Mouse (Mus musculus): ENCODE data around the gene Ccdc185.
A peak's percentile ranks its signal among the peaks of the same experiment; 100 is the strongest.

Ccdc185 gene

DNA sequence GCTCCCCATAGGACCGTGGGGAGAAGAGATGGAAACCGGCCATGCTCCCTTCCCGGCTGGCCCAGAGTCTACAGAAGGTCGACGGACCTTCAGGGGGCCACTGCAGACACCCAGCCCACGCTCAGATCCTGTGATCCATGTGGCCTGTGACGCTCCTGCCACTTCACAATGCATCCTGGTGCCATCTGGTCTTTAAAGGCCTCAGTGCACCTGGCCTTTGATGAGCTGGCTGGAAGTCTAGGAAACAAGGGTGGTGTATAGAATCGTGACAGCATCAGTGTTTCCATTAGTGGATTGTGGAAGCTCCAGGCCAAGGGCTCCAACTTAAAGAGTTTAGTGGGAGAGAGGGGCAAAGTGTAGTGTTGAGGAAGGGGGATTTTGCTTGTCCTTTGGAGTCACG, at the start of gene Ccdc185:
TSS of gene Ccdc185 (minus strand) at position 101 of the 400 bp plus-strand sequence.
- DNase-seq (ENCODE audit: low read depth) = no peak

DNA sequence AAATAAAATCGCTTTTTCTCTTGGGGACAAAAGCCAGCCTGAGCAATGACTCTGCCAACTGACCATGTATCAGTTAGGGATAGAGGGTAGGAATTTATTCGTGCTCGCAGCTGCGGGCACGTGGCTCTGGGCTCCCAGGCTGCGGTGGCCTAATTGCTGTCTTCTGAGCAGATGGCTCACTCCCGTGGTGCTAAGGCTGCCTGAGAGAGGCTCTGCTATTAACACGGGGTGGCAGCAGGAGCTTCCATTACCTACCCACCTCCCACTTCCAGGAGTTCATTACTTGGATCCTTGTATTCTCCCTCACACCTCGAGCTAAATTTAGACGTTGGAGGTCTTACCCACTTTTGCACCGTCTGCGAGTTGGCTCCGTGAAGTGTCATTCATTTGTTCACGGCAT, 48.1 kb upstream of the Ccdc185 start:
- no peak for DNase-seq (ENCODE audit: low read depth)

DNA sequence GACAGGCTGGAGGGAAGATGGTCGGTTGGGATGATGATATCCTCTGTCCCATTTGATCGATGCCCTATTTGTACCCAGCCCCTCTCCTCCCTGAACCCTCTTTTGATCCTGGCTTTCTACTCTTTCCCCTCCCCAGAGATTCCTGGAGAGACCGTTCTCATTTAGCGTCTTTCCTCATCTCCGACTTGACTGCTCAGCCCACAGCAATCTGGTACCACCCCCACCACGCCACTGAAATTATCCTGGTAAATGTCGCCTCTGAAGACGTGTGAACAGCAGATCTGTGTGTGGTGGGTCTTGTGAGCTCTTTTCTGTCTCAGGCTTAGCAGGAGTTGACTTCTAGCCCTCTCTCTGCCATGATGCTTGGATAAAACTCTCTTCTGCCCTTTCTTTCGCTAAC, 45.6 kb upstream of the Ccdc185 start:
- no peak for DNase-seq (ENCODE audit: low read depth)

DNA sequence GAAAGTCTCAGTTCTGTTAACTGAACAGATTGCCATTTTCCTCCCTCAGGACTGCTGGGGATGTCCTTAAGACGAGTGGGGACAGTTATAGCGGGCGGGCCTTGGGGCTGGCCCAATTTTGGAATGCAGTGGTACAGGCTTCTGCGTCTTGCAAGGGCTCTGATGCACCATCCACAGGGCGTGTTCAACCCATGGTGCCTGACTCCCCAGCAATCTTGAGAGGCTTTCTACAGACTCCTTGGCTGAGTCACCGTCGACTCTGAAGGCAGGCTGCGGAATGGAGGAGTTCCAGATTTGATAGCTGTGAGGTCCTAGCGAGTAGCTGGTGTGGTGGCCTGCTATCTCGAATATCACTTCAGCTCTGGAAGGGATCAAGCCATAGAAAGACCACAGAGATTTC, 45.2 kb upstream of the Ccdc185 start:
- no peak for DNase-seq (ENCODE audit: low read depth)

DNA sequence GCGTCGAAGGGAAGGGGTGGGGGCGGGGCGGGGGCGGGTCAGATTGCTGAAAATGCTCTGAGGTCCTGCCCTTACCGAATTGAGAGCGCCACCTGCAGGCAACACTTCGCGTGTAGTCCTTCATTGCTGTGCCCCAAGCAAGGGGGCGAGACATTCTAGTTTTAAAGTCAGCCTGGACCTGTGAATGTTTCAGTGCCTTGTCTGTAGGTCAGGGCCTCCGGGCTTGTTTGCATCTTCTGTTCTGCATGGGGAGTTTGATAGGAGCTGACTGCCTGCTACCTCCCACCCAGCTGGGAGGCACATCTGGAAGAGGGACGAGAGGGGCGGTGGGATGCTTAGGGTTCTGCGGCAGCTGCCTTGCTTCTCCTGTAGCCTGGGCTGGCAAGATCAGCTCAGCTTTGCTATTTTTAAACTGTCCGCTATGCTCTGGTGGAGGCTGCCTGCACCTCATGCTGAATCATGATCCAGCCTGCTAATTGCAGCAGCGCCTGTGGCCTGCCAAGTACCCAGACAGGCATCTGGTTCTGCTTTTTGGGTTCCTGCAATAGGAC, 43.6 kb upstream of the Ccdc185 start:
- DNase-seq (ENCODE audit: low read depth) = peak; percentile 14

DNA sequence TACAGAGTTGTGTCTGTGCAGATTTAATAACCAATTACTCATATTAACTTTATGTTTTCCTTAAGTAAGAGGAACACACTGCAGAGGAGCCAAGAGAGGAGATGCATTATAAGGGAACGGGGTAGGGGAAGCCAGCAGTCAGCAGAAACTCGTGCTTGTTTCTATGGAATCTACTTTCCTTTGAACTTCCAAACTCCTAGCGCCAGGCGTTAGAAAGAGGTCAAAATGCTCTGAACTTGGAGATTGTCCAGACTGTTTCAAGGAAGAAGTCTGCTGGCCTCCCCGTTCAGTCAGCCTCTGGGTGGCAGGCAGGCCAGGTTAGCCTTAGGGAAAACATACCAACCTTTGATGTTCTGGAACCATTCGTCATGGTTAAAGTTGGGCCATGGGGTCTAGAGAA, 39.9 kb upstream of the Ccdc185 start:
- no peak for DNase-seq (ENCODE audit: low read depth)

DNA sequence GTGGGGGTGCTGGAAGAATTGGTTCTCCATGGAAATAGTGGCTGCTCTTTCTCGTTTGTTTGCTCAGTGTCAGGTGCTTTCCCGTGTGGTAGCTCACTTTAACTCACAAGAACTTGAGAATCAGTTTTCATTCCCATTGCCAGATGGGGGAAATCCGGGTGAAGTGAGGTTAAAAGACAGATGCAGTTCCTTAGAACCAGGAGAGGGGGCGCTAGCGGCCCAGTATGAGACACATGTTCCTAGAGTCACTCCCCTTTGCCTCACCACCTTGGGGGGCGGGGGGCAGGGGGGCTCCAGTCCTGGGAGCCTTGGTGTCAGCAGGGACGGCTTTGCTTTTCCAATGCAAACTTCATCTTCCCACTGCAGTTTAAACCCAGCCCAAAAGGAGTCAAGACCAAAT, 38.0 kb upstream of the Ccdc185 start:
- no peak for DNase-seq (ENCODE audit: low read depth)

DNA sequence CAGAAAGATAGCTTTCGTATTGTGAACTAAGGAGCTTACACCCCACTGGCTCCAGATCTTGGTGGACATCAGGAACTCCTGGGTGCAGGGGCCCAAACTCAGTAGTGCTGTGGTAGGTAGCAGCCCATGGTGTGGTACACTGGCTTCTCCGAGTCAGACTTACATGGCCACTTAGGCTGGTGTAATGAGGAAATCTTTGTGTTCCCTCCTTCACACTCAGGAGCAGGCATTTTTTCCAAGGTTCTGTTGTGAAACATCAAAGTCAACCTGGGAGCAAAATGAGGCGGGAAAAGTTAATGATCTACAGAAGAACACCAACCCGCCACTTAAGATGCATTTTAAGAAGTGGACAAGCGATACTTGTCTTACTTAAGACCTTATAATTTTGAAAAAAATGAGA, 36.5 kb upstream of the Ccdc185 start:
- DNase-seq (ENCODE audit: low read depth) = no peak

DNA sequence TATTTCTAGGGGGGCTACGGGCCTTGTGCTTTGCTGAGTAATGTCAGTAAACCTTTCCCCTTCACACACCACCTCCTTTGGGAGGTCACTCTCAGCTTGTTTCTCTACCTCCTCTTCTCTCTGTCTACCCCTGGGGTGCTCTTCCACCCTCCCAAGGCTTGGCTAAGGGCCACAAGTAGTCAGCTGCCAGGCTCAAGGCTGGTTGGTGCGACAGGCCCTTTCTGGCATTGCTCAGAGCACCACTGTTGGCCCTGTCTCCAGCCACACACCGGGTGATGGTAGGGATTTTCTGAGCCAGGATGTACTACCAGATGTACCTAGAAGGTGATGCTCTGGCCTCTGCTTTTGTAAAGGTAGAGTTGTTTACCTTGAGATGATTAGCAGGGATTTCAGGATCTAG, 35.8 kb upstream of the Ccdc185 start:
- no peak for DNase-seq (ENCODE audit: low read depth)

DNA sequence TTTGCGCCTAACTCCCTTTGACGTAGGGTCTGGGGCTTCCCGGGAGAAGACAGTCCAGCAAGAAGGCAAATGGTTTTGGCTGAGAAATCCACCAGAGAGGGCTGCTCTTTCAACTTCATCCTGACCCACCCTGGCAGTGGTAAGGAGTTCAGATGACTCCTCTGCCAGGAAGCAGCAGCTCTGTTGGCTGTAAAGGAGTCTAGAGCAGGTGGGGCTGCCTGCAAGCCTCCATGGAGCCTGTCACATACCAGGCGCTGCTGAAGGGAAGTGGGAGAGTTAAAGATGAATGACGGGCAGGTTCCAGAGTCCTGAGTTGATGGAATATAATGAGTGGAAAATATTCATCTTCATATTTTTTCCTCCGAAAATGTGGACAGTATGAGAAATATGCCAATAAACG, 34.8 kb upstream of the Ccdc185 start:
- DNase-seq (ENCODE audit: low read depth) = no peak

DNA sequence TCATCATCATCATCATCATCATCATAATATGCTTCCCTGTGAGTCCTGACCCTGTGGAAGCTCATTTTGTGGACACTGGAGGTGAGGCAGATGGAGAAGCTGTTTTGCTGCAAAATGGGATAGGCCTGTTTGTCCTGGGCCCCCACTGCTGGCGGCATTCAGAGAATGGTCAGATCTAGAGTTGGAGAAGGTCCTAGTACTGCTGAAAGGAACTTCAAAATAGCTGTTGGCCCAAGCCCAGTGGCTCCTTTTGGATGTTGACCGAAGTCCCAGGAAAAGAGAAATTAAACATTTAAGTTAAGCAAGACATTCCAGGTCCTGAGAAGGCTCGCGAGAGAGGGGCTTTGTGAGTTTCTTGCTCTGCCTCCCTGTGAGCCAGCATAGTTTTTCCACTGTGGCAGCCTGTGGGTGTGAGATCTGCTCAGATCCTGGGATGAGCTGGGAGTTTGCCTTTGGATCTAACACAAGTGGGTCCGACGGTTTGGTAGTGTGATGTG, 30.1 kb upstream of the Ccdc185 start:
- no peak for DNase-seq (ENCODE audit: low read depth)

DNA sequence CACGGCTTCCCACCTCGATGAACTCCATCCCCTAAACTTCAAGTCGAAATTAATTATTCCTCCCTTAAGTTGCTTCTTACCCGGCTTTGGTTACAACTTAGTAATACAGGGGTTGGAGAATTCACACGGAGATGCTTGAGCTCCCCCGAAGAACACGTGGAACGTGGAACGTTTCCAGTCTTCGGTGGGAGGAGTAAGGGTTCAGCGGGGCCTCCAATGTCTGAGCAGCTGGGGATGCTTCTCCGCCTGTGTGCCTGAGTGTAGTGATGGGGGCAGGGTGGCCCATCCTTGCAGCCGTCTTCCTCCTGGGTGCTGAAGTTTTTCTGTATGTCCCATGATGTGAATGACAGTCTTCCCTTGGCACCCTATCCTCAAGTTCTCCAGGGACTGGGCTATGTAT, 29.2 kb upstream of the Ccdc185 start:
- no peak for DNase-seq (ENCODE audit: low read depth)

DNA sequence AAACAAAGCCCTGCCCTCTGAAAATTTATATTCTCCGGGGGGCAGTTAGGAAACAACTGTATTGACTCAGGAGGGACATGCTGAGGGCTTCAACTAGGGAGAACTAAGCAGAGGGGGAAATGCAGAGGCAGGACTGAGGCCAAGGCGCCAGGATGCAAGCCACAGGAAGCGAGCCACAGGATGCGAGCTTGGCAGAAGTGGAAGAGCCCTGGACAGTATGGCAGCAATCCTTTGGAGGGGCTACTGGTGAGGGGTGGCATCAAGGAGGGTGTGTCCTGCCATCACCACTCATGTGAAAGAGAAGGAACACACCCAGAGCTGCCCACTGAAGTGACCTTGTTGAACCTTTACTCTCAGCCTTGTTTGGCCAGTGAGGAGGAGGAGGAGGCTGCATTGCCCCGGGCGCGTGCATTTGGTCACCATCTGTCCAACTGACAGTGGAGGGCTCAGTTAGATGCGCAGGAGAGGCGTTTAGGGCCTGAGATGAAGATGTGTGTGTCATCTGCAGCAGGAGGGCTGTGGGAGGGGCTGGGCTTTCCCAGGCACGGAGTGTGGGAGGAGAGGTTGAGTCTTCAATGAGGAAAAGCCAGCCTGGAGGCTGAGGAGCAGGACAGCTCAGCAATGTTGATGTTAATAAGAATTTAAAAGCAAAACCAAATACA, 27.9 kb upstream of the Ccdc185 start:
- no peak for DNase-seq (ENCODE audit: low read depth)

DNA sequence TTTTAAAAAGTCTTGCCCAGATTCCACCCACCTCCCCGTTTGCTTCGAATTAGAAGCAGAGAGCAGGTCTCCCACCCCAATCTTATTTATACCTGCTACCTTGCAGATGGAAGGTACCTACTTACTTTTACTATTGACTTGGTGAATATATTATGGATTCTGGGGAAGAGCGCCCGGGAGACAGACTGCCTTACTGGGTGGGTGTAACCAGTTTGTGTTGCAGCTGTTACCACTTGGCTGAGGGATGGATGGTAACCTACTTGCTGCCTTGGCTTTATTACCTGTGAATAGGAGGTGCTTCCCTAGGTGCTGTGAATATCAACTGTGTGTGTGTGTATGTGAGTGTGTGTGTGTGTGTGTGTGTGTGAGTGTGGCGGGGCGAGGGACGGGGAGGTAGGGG, 26.6 kb upstream of the Ccdc185 start:
- DNase-seq (ENCODE audit: low read depth) = no peak

DNA sequence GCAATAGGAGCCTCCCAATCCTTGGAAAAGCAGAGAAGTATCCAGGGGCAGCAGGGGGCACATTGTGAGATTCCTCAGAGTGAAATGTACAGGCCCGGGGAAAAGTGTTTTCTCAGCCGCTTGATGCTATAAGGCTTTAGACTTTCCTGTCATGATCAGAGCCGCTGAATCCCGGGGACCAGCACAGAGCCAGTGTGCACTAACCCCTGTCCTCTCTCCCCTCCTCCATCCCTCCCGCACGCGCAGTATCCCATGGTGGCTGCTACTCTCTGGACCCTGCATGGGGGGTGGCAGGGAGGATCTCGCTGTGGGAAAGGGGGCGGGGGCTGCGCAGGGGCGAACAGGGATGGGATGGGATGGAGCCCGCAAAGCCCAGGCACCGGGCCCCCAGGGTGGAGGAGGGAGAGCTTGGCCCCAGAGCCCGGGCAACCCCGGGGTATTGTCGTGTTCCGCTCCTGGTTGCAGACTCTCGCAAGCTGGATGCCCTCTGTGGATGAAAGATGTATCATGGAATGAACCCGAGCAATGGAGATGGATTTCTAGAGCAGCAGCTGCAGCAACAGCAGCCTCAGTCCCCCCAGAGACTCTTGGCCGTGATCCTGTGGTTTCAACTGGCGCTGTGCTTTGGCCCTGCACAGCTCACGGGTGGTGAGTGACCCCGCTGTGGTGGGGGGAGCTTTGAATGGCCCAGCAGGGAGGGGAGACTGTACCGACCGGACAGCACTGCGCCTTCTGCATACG, 15.7 kb upstream of the Ccdc185 start:
- DNase-seq (ENCODE audit: low read depth) = no peak

DNA sequence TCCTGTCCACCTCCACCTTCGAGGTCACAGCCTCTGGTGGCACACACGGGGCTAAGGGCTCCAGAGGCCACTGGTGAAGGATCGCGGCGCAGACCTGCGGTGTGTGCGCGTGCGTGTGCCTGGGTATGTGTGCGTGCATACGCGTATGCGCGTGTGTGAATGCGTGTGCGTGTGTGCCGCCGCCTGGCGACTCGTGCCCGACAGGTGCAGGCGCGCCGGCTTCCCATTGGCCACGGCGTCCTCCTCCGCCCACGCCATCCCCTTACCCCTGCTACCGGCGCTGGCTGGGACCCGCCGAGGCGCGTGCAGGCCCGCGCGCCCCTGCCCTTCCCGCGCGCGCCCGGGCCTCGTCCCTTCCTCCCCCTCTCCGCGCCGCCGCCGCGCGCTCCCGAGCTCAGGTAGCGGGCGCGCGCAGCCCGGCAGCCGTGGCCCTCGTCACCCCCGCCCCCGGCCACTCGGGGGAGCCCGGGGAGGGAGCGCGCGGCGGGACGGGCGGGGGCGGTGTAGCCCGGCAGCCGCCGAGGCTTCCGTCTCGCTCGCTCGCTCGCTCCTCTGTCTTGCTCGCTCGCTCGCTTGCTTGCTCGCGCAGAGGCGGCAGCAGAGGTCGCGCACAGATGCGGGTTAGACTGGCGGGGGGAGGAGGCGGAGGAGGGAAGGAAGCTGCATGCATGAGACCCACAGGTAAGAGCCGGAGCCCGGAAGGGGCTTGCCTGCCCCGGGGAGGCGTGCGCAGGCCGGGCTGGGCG, 14.9 kb upstream of the Ccdc185 start, which contains the start of gene Susd4:
TSS of gene Susd4 (plus strand) at position 145 of the 746 bp plus-strand sequence.
- DNase-seq (ENCODE audit: low read depth) = no peak

DNA sequence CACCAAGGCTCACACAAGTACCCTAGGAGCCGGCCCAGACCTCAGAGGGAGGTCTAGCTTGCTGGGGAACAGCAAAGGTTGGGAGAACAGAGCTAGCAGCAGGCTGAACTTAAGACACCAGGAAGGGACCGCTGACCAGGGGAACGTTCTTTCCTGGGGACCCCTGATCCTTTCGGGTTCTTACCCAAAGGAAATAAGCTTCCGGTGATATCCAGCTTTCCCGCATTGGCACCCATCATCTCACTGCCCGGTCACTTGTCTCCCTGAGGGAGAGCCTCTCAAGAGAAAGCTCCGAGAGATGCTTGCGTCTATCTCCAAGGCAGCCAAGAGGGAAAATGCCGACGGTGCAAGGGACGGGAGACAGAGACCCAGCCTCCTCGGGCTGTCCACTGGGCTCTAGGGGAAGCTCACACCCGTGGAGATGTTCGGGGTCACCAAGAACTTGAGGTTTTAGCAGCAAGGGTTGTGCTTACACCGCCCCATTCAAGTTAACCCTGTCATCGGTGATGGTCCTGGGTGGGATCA, 14.3 kb upstream of the Ccdc185 start:
- no peak for DNase-seq (ENCODE audit: low read depth)

DNA sequence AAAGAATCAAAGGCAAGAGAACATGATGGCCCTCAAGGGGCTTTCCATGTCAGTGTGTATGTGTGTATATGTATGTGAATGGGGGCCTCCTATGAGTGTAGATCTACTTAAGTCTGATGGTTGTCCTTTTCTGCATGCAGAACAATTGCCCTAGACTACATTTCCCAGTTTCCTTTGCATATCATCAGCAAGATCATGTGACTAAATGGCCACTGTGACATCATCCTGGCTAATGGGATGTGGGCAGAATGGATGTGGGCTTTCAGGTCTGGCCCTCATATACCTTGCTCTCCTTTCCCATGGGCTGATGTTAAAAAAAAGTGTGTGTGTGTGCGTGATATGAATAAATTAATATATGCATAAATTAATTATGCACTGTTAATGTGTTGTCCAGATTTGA, 9.8 kb upstream of the Ccdc185 start:
- DNase-seq (ENCODE audit: low read depth) = no peak

DNA sequence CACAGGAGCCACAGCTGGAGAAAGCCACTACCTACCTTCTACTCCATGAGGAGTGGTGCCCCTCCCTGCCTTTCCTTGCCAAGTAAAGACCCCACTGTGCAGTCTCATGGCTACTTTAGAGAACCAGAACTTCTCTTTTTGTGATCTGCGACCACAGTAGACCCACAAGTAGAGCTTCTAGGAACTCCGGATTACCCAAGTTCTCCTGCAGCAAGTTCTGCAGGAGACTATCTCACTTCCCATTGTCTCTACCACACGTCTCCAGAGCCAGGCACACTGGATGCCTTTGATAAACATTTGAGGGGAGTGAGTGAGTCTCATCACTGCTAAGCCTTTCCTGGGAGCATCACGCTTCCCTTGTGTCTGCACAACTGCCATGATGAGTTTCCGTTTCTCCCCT, 5.9 kb upstream of the Ccdc185 start:
- DNase-seq (ENCODE audit: low read depth) = no peak

DNA sequence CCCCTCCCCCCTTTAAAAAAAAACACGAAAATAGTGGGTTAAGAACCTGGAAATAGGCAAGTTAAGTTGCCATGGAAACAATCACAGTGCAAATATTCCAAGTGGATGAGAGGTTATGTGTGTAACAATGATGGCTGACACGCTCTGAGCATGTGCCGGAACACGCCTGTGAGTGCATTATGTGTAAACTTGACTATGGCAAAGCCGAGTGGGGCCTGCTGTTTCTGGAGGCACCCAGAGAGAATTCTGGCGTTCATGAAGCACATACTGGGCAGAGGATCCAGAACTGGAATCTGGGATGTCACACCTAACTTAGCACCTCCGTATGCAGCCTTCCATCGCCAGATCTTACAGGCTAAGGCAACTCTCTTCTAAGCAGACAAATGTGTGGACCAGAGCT, 4.7 kb upstream of the Ccdc185 start:
- DNase-seq (ENCODE audit: low read depth) = no peak

DNA sequence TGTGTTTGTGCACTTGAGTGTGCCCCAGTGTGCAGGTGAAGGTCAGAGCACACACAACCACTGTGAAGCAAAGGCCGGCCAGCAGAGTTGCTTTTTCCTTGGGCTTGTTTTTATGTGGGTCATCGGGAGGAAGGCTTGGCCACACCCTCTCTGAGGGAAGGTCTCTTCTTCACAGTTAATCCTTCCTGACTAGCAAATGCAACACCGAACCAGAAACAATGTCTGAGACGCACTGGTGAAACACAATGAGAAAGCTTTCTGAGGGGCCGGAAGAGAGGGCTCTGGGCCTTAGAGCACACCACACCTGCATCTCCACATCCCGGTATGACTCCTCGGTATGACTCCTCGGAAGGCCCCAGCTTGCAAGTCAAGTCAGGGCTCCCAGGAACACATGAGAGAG, 2.3 kb upstream of the Ccdc185 start:
- DNase-seq (ENCODE audit: low read depth) = no peak

DNA sequence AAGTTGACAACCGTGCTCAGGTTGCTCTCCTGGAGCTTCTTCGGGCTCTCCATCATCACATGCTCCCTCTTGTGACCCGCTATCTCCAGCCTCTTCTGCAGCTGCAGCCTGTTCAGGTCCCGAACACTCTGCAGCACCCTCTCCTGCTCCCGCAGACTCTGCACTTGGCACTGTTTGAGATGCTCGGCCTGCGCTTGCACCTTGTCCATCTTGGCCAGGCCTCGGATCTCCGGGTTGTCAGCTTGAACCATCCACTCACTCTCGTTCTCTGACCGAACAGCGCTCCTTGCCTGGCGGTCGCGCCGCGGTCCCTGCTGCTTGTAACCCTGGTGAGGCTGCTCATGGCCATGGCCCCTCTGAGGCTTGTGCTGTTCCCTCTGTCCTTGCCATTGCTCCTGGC, 1.1 kb downstream of the Ccdc185 start:
- no peak for DNase-seq (ENCODE audit: low read depth)
